Mouse (Mus musculus): ENCODE data around the gene Cyba.

DNA sequence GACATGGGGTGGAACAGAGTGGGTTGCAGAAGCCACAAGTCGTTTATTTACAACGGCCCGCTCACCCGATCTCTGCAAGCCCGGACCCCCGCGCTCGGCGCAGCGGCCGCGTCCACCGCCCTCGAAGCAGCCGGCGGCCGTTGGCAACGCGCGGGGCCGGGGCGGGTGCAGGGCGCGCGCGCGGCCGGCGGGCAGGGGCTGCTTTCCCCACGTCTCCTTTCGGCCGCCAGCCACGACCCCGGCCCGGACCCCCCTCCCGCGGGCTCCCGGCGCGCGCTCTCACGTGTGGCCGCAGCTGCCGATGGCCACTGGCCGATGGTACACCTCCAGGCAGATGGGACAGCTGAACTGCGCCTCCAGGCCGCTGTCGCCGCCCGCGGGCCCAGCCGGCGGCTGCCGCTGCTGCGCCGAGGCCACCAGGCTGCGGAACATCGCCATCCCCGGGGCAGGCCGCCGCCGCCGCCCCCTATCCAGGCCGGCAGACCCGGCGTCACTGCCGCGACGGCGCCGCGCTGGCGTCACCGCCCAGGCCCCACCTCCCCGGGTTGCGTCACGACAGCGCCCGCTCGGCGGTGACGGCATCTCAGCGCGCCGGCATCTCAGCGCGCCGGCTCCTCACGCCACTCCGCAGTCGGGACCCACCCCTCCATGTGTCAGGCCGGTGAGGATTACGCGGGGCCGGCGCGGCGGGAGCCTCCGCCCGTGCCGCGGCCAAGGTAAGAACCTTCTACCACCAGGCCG, 43.0 kb upstream of the Cyba start, which contains the start of the genes Rnf166 and Ctu2:
- TF ChIP-seq CTCF (IDR thresholded peaks at IDR 0.05; ENCODE audit: low read depth) (no peak), EP300 (IDR thresholded peaks at IDR 0.05; ENCODE audit: low read depth) (no peak)

All from liver, postnatal 0 days (tissue).